Mouse (Mus musculus) frontal cortex, adult 2 months (tissue): ENCODE data around the gene Cdk16. TPM values are rescaled to one million over a fixed set of nuclear protein-coding genes. Genes with fewer than 3 reads are reported as not detected.

Experiments used
- polyA plus RNA-seq: library from polyadenylated mRNA; depleted of rRNA; stranded (reverse); fragments of >200 nt; gene quantifications from 2 replicates; pipeline ENCODE4 v1.2.3, GENCODE M21; 2012; rRNA removed

The Cdk16 gene
- polyA plus RNA-seq, 1 experiment: 394 TPM

Other genes with a start within 250 kb of the Cdk16 start
- 0.15 and 0.26 TPM in 2 replicates for gene Rgn, start 138.2 kb upstream of the Cdk16 start, polyA plus RNA-seq
- gene Rbm10, start 70.5 kb upstream of the Cdk16 start, polyA plus RNA-seq: 56.0 and 58.4 TPM in 2 replicates
- gene Ndufb11, start 70.3 kb upstream of the Cdk16 start, polyA plus RNA-seq: 182 and 196 TPM in 2 replicates
- gene Uba1, start 29.6 kb upstream of the Cdk16 start, polyA plus RNA-seq: 253 and 262 TPM in 2 replicates
- 107 and 128 TPM in 2 replicates for gene Usp11, start 16.0 kb downstream of the Cdk16 start, polyA plus RNA-seq
- 232 and 257 TPM in 2 replicates for gene Araf, start 109.9 kb downstream of the Cdk16 start, polyA plus RNA-seq
- 1.5 and 1.6 TPM in 2 replicates for gene Timp1, start 182.2 kb downstream of the Cdk16 start, polyA plus RNA-seq
- 273 and 320 TPM in 2 replicates for gene Syn1, start 233.1 kb downstream of the Cdk16 start, polyA plus RNA-seq
- gene Cfp, start 243.6 kb downstream of the Cdk16 start, polyA plus RNA-seq: 19.2 and 21.8 TPM in 2 replicates